Mouse (Mus musculus) regulatory T cell (primary cell): Measurements from ENCODE around the gene Tulp1.

Source experiments
- in situ Hi-C: fragments of 300-600 bp; cut with MboI, MseI; formaldehyde crosslinking; loops from one replicate; pipeline ENCODE4 v1.15.1; 2025; ENCODE audit warnings: high pct_unique_total_duplicates

Tulp1 gene

GRCm38 (mm10) chr17:28315611-28316160 is 49.3 kb downstream of the Tulp1 start:
- in situ Hi-C loops: loop anchor here (10.0 kb wide), 1 partner anchor 1739 kb away; no protein-coding TSS in a partner anchor

GRCm38 (mm10) chr17:28313880-28314225 is 51.2 kb downstream of the Tulp1 start:
- in situ Hi-C loops: loop anchor here (10.0 kb wide), 1 partner anchor 1741 kb away; no protein-coding TSS in a partner anchor

GRCm38 (mm10) chr17:28313212-28313879 is 51.7 kb downstream of the Tulp1 start, which contains the start of gene Fance:
Gene Fance, plus strand, starts transcription at chr17:28313519.
- in situ Hi-C loops: loop anchor here (10.0 kb wide), 1 partner anchor 1741 kb away; no protein-coding TSS in a partner anchor

GRCm38 (mm10) chr17:28312232-28313211 is 52.5 kb downstream of the Tulp1 start:
- in situ Hi-C loops: loop anchor here (10.0 kb wide), 1 partner anchor 1742 kb away; no protein-coding TSS in a partner anchor

GRCm38 (mm10) chr17:28311366-28312132 is 53.5 kb downstream of the Tulp1 start:
- in situ Hi-C loops: loop anchor here (10.0 kb wide), 1 partner anchor 1743 kb away; no protein-coding TSS in a partner anchor

- in situ Hi-C loops: loop anchor here (10.0 kb wide), 1 partner anchor 1744 kb away; no protein-coding TSS in a partner anchor
Observed at GRCm38 (mm10) chr17:28310831-28311230, 54.2 kb downstream of the Tulp1 start.

GRCm38 (mm10) chr17:28308297-28309195 is 56.5 kb downstream of the Tulp1 start:
- in situ Hi-C loops: loop anchor here (5.0 kb wide), 1 partner anchor 81 kb away; no protein-coding TSS in a partner anchor

- in situ Hi-C loops: loop anchor here (5.0 kb wide), 1 partner anchor 78 kb away; no protein-coding TSS in a partner anchor
Observed at GRCm38 (mm10) chr17:28305172-28305571, 59.9 kb downstream of the Tulp1 start.
